Mouse (Mus musculus): ENCODE measurements around the gene Colec11.

GRCm38 (mm10) chr12:28572241-28572640 lies 50.9 kb downstream of the Colec11 start:
- TF ChIP-seq CTCF (IDR thresholded peaks at IDR 0.05 in 2 of 3, conservative IDR thresholded peaks at IDR 0.05 in 1 of 3; ENCODE audit: control insufficient read depth in 1 of 3, insufficient read depth in 1 of 3, low read depth in 2 of 3, low read length in 3 of 3, poor library complexity in 1 of 3, severe bottlenecking in 1 of 3) (no peak), USF1 (IDR thresholded peaks at IDR 0.05; ENCODE audit: low read depth, low read length) (no peak), POLR2A (IDR thresholded peaks at IDR 0.05; ENCODE audit: control insufficient read depth in 1 of 2, insufficient read depth in 1 of 2, low read depth in 1 of 2, low read length in 2 of 2, poor library complexity in 1 of 2) (no peak), GATA1 (IDR thresholded peaks at IDR 0.05; ENCODE audit: low read depth, low read length) (no peak), MXI1 (IDR thresholded peaks at IDR 0.05; ENCODE audit: low read depth, low read length) (no peak), KAT2A (conservative IDR thresholded peaks at IDR 0.05; ENCODE audit: low read depth, low read length) (no peak), EP300 (IDR thresholded peaks at IDR 0.05; ENCODE audit: low read depth in 1 of 2, low read length in 2 of 2) (no peak), TCF12 (IDR thresholded peaks at IDR 0.05; ENCODE audit: low read depth, low read length) (no peak), E2F4 (IDR thresholded peaks at IDR 0.05; ENCODE audit: borderline replicate concordance, low read depth, low read length) (no peak), RCOR1 (IDR thresholded peaks at IDR 0.05; ENCODE audit: low read depth, low read length) (no peak), HCFC1 (IDR thresholded peaks at IDR 0.05; ENCODE audit: low read depth, low read length) (no peak), MAZ (IDR thresholded peaks at IDR 0.05; ENCODE audit: low read depth, low read length) (no peak), TBP (IDR thresholded peaks at IDR 0.05; ENCODE audit: low read depth, low read length) (no peak), ZKSCAN1 (IDR thresholded peaks at IDR 0.05; ENCODE audit: low read depth, low read length) (no peak)
